Mouse (Mus musculus): ENCODE data around the gene Oprl1. TPM values are rescaled to one million over a fixed set of nuclear protein-coding genes. Genes with fewer than 3 reads are reported as not detected.

The Oprl1 gene
- total RNA-seq (2017), result 0.19 TPM in 1 of 3 replicates, not detected in the others

DNA sequence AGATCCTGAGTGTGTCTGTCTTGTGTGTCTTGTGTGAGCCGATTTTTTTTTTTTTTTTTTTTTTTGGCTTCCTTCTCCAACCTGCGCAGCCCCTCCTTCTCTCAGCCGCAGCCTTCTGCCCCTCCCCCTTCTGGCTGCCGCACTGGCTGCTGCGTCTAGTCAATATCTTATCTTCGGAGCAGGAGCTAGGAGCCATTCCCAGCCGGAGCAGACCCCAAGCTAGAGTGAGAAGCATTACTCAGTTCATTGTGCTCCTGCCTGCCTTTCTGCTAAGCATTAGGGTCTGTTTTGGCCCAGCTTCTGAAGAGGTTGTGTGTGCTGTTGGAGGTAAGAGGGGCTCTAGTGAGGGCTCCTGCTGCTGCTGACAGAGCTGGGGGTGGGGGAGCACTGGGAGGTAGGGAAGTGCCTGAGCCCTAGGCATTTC is at the start of gene Oprl1:
Oprl1 (plus strand) TSS at position 114 of the 424 bp plus-strand sequence.
- ATAC-seq (replicated peaks; ENCODE audit: insufficient number of reproducible peaks, low FRiP score, low TSS enrichment, poor library complexity, severe bottlenecking), result no peak

- peak; percentile 30; the same call in 1 of the 2 replicates for ATAC-seq (replicated peaks; ENCODE audit: insufficient number of reproducible peaks, low FRiP score, low TSS enrichment, poor library complexity, severe bottlenecking)
Observed at GRCm38 (mm10) chr2:181670285-181670912, 44.4 kb upstream of the Oprl1 start.

DNA sequence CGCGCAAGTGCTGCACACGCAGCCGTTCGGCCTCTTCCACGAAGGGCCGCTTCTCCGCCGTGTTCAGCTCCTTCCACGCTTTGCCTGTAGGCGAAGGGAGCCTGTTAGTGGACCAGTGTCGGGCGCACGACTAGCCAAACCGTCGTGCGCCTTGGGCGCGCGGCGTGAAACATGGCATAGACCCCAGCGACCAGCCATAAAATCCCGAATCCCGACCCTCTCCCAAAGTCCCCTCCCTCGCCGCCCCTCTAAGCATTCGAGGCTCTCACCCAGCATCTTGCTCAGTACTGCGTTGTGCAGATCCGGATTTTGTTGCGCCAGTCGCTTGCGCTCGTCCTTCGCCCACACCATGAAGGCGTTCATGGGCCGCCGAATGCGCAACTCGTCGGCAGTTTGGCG is 43.9 kb upstream of the Oprl1 start:
- no peak for ATAC-seq (replicated peaks; ENCODE audit: insufficient number of reproducible peaks, low FRiP score, low TSS enrichment, poor library complexity, severe bottlenecking)

DNA sequence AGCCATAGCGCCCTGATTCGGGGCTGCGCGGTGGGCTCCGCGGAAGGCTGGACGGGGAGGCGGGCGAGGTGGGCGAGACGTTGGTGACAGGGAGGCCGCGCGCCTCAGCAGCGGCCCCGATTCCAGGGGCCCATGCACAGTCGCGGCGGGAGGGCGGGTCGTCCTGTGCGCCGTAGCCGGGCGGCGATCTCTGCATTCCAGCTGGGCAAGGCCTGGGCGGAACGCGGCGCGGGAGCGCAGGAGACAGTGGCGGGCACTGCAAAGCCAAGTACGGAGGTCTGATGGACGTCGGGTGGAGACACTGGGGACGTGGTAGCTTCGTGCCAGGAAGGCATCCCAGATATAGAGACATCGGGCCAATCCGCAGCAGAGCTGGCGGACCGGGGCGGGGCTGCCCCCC is 43.5 kb upstream of the Oprl1 start, which contains the start of gene Sox18:
Sox18 (minus strand) TSS at position 315 of the 400 bp plus-strand sequence.
- ATAC-seq (replicated peaks; ENCODE audit: insufficient number of reproducible peaks, low FRiP score, low TSS enrichment, poor library complexity, severe bottlenecking), result no peak

DNA sequence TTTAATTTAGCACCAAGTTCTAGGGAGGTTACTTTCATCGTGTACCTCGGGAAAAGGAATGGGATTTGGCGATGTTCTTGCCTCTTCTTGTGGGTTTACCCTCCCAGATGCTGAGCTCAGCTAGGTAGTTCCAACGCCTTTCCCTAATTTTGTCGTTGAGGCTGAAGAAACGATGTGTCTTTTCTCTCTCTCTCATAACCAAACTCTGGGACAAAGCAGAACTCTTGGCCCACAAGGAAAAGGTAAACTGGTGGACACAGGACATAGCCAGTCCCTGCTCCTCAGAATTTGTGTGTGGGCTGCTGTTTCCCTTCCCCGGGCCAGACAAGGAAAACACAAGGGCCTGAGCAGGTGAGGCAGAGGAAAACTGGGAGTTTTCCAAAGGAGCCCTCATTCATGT is 42.8 kb upstream of the Oprl1 start:
- no peak for ATAC-seq (replicated peaks; ENCODE audit: insufficient number of reproducible peaks, low FRiP score, low TSS enrichment, poor library complexity, severe bottlenecking)

- no peak for ATAC-seq (replicated peaks; ENCODE audit: insufficient number of reproducible peaks, low FRiP score, low TSS enrichment, poor library complexity, severe bottlenecking)
Observed at GRCm38 (mm10) chr2:181673501-181673900, 41.3 kb upstream of the Oprl1 start.

DNA sequence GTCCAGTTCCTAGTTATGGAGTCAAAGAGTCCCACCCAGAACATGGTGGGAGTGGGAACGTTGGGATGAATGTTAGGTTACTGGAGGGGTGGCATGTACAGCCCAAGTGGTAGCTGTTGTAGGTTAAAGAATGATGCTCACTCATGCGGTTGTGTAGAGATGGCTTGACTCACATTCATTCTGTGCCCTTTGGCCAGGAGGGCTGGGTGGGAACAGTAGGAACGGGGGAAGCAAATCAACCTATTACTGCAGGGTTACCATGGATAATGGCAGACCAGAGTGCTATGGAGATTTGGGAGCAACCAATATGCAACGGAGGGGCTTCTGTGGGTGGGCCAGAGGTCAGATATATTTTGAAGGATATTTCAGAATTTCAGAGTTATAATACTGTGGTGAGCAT is 39.9 kb upstream of the Oprl1 start:
- no peak for ATAC-seq (replicated peaks; ENCODE audit: insufficient number of reproducible peaks, low FRiP score, low TSS enrichment, poor library complexity, severe bottlenecking)

DNA sequence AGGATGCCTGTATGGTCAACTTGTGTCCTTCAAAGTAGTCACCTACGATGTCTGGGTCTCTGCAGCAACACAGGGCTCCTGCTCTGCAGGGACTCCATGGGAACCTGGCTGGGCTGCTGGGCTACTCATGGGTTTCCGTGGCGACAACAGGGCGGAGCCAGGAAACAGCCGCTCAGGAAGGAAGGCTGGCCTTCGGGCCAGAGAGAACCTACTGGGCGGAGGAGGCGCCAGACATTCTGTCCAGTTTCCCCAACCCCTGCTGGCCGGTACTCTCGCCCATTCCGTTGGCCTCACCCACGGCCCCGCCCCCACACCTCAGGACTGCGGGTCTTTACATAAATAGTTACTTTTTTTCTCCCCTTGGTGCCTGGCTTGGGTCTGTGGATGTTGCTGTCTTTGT is 39.4 kb upstream of the Oprl1 start:
- 0 out of 2 replicates have a peak, but pooled peaks have one; percentile 11 for ATAC-seq (replicated peaks; ENCODE audit: insufficient number of reproducible peaks, low FRiP score, low TSS enrichment, poor library complexity, severe bottlenecking)

DNA sequence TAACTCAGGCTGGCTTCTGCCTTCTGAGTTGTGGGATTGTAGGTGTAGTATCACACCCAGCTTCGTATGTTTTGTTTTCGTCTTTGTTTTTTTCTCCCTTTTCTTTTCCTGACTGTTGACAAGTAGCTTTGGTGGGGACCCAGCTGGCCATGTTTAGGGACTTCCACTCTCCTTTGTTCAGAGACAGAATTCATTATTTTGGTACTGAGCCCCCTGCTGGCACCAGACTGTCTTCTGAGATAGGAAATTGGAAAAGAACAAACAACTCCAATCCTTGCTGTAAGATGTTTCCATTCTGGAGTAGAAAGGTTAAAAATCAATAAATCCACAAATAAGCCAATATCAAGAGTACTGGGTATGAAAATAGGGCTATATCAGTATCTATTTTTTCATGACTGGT is 38.4 kb upstream of the Oprl1 start:
- no peak for ATAC-seq (replicated peaks; ENCODE audit: insufficient number of reproducible peaks, low FRiP score, low TSS enrichment, poor library complexity, severe bottlenecking)

- no peak for ATAC-seq (replicated peaks; ENCODE audit: insufficient number of reproducible peaks, low FRiP score, low TSS enrichment, poor library complexity, severe bottlenecking)
Observed at GRCm38 (mm10) chr2:181677096-181677754, 37.6 kb upstream of the Oprl1 start.

GRCm38 (mm10) chr2:181677755-181678098 is 37.1 kb upstream of the Oprl1 start:
- ATAC-seq (replicated peaks; ENCODE audit: insufficient number of reproducible peaks, low FRiP score, low TSS enrichment, poor library complexity, severe bottlenecking), result no peak

DNA sequence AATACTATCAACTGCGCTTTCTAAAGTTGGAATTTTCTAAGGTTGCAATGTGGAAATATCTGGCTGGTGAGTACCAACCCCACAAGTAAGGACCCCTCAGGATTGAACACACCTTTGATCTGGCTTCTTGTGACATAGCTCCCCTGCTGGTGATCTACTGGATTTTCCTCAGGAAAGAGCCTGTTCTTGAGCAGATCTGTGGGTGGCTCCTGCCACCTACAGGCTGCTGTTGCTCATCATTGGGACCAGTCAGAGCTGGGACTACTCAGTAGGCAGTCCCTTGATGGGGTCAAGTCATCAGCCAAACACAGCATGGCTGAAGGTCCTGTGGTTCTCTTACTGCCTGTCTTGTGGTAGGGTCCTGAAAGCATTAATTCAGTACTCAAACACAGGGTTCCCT is 36.0 kb upstream of the Oprl1 start:
- peak; percentile 65 for ATAC-seq (replicated peaks; ENCODE audit: insufficient number of reproducible peaks, low FRiP score, low TSS enrichment, poor library complexity, severe bottlenecking)

DNA sequence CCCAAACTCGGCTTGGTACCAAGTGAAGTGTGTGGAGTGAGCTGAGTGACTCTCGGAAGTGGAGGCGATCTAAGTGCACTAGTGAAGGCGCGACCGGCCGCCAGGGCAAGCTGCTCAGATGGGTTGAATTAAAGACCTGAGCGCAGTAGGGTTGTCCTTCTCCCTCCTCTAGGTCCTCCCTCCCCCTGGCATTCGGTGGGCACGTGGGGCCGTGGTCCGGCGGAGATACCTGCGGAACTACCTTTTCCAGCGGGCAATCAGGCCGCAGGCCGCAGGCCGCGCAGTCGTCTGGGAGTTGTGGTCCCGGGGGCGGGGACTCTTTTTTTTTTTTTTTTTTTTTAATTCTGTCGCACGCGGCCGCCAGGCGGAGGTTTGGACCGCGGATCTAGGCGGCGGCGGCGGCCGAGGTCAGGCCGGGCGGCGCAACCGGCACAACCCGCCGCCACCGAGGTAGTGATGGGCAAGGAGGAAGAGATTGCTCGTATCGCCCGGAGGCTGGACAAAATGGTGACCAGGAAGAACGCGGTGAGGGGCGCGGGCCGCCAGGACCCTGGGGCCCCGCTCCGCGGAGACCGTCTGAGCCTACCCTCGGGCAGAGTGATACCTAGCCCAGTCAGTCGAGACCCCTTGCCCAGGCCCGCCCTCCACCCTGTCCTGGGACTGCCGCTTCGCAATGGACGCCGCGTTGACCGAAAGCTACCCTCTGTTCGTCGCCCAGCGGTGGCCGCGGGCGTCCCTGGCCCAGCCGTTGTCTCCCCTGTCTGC is 34.7 kb upstream of the Oprl1 start, which contains the start of gene Tcea2:
Tcea2 (plus strand) TSS at position 360 of the 765 bp plus-strand sequence.
- peak; percentile 33; the same call in 1 of the 2 replicates for ATAC-seq (replicated peaks; ENCODE audit: insufficient number of reproducible peaks, low FRiP score, low TSS enrichment, poor library complexity, severe bottlenecking)

DNA sequence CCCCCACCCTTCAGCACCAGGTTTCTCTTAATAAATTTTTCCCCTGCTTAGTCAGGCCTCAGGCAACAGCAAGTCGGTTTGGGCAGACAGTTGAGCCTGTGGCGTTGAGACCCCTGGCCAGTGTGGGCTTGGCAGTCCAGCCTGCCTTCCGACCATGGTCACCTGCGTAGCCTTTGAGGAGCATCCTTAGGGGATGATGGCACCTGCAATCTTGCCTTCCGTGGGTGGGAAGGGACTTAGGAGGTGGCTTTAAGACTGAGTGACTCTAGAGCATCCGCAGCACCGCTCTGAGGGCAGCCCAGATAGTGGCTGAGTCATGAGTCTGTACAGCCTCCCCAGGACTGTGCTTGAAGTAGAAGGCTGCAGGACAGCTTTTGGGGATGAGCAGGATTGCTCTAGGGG is 34.1 kb upstream of the Oprl1 start:
- ATAC-seq (replicated peaks; ENCODE audit: insufficient number of reproducible peaks, low FRiP score, low TSS enrichment, poor library complexity, severe bottlenecking), result peak; percentile 11

DNA sequence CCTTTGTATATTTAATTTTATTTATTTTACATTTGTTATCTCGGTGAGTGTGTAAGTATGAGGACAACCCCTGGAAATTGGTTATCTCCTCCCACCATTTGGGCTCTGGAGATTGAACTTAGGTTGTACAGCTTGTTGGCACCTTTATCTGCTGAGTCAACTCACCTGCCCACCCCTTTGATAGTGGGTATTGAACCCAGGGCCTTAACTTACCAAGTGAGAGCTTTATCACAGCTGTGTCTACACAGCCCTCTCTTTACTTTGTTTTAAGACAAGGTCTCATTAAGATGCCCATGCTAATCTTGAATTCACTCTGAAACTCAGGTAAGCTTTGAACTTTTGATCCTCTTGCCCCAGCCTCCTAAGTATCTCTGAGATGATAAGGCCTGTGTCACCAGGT is 32.8 kb upstream of the Oprl1 start:
- no peak for ATAC-seq (replicated peaks; ENCODE audit: insufficient number of reproducible peaks, low FRiP score, low TSS enrichment, poor library complexity, severe bottlenecking)

DNA sequence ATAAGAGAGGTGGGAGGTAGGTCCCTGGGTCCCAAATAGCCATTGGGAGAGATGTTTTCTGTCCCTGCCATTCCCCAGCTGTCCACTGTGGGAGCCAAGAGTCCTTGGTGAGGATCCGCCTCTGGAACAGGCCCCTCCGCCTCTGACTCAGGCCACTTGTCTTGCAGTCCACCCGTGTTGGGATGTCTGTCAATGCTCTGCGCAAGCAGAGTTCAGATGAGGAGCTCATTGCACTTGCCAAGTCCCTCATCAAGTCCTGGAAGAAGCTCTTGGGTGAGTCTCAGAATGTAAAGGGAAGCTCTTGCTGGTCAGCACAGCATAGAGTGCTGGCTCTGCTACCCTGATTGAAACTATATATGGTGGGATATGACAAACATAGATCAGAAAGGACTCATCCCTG is 31.4 kb upstream of the Oprl1 start:
- ATAC-seq (replicated peaks; ENCODE audit: insufficient number of reproducible peaks, low FRiP score, low TSS enrichment, poor library complexity, severe bottlenecking), result no peak

DNA sequence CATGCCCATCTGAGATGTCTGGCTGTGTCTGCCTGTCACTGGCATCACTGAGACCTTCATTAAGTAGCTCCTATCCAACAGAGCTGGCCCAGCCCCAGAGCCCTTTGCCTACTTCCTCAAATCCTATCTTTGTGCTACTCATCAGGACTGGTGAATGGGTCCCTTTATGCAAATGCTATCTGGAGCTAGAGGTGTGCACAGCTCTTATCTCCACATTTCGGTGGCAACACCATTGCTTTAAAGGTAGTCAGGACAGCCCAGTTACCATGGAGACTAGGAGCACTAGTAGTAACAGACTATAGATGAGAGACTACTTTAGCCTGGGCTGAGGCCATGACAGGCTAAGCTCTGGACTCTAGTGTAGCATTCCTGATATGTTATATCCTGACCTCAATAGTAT is 30.1 kb upstream of the Oprl1 start:
- ATAC-seq (replicated peaks; ENCODE audit: insufficient number of reproducible peaks, low FRiP score, low TSS enrichment, poor library complexity, severe bottlenecking), result no peak

DNA sequence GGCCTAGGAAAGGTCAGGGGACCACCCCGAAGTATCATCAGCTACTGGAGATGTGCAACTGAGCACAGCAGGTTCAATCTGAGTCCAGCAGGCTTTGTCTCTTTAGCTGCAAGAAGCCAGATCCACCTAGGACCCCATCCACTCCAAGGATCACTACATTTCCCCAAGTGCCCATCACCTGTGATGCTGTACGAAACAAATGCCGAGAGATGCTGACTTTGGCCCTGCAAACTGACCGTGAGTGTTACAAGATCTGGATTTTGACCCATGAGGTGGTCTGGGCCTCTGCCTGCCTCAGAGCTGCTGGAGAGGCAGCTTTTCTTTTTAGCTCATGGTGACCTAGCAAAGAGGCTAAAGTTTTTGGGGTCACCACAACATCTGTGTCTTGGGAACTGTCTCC is 29.1 kb upstream of the Oprl1 start:
- no peak for ATAC-seq (replicated peaks; ENCODE audit: insufficient number of reproducible peaks, low FRiP score, low TSS enrichment, poor library complexity, severe bottlenecking)

GRCm38 (mm10) chr2:181687586-181687985 is 27.2 kb upstream of the Oprl1 start:
- ATAC-seq (replicated peaks; ENCODE audit: insufficient number of reproducible peaks, low FRiP score, low TSS enrichment, poor library complexity, severe bottlenecking), result no peak
